Mouse (Mus musculus): Measurements from ENCODE around the gene Cnot8.
"Not testable (repeated sequence)": the region's sequence is repeated elsewhere in the genome, so short reads cannot be mapped to it uniquely, and the experiment has no call there.

The Cnot8 gene

DNA sequence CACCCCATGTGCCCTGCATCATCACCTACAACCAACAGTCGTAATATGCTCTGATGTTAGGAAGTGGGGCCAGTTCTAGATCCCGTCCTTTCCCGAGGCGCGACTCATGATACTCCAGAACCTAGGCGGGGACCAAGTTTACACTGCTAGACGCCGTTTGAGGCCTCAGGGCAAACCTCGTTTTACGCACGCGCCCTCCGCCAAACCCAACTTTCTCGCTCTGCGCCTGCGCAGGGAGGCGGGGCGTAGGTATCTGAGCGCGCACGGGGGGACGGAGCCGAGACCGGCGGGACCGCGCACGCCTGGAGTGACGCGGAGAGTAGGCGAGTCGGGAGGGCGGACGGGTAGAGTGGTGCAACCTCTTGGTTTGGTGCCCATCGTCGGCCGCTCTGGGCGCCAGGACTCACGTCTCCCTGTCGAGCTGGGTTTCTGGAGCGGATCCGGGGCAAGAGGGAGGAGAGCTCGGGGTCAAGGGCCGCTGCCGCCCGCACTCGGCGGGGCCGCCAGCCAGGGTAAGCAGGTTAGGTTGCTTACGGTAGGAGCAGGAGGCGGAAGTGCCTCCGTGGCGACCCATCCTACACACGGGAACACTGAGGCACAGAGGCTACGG is at the start of gene Cnot8:
Gene Cnot8, plus strand, starts transcription at position 457 of the 610 bp plus-strand sequence.
- peak; percentile 98 for DNase-seq

DNA sequence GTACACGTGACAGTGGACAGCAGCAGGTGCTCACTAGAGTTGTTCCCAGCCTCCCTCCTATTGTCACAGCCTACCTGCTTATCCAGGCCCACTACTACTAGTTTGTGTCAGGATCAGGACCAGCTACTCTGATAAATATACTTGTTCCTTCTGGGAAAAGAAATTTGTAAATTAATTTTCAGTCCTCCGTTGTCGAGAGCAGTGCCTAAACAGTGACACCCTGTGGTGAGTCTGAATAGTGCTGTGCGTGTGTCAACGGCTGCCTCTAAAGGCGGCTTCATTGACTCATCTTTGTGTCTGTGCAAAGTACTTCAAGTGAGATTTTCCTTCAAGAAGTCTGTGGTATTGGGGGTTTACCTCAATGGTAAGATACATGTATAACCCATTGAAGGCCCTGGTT is 46.5 kb upstream of the Cnot8 start:
- peak; percentile 44 for DNase-seq

DNA sequence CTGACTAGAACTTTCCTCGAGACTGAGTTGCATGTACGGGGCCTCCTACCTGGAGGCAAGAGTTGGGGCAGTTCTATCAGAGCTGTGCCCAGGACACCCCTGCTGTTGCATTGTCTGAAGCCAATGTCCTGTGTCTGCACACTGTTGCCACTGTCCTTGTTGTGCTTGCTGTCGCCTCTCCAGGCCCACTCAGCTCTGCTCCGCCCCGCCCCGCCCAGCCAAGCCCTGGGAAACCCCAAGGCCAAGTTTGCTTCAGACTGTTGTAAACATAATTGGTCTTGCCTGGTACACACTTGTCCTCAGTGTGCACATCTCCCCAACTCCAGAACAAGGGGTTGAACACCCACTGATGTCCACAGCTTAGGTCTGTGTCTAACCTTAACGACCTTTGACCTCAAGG is 44.2 kb upstream of the Cnot8 start:
- DNase-seq = peak; percentile 38

DNA sequence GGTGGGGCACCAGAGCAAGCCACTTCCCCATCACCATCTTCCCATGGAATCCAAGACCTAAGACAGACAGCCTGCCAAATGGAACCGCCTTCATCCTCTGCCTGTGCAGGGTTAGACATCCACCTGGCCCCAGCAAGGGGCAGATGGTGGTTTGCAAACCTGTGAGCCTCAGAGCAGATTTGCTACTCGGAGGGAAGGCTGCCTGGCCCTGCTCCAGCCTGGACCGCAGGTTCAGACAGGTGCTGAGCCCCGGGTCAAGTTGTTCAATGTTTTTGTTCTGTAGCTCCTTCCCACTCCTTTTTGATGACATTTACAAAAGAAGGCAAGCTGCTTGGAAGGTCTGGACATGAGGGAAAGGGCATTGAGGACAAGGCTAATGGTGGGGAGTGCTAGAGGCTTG is 42.7 kb upstream of the Cnot8 start:
- DNase-seq = not testable (repeated sequence)

DNA sequence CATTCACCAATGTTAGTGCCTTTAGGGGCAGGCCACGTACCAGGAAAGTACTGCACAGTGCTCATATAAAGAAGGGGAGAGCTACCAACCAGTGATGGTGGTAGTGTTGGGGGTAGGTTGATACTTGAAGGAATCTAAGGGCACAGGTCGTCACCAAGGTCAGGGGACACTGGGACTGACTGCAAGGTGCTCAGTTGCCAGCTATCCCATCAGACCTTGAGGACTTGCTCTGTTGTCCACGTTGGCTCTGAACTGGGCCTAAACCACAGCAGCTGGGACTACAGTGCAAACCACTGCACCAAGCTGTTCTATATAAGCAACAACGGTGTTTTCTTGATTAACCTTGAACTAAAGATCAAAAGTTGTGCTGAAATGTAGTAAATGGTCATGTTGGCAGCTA is 41.4 kb upstream of the Cnot8 start:
- DNase-seq = no peak

DNA sequence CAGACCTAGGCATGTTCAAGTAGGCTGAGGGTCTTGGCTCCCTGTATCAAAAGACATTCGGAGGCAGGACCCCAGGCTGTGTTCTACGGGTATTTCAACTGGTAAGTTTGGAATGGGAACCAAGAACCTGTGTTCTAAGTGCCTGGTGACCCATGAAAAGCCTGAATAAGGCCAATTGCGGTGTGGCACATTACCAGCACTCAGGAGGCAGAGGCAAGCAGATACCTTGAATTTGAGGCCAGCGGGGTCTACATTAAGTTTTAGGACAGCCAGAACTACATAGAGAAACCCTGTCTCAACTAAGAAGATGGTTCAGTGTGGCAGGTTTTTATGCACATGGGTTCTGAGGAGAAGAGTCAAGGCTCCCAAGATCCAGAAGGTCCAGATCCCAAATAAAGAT is 38.9 kb upstream of the Cnot8 start:
- DNase-seq = no peak

DNA sequence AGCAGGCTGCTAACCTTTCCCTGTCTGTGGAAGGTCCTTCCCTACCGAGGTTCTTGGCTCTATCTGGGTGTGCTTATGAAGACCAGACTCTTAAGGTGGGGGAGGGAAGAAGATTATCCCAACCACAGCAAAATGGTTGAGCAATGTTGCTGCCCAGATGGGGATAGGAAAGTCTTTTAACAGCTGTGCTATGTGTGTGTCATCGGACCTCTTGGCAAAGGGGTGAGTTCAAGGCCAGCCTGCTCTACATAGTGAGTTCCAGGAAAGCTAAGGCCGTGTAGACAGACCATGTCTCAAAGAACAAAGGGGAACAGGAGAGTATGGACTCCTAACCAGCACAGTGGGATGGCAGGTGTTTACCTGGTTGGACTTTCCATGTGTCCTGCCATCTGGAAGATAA is 31.0 kb upstream of the Cnot8 start:
- no peak for DNase-seq

DNA sequence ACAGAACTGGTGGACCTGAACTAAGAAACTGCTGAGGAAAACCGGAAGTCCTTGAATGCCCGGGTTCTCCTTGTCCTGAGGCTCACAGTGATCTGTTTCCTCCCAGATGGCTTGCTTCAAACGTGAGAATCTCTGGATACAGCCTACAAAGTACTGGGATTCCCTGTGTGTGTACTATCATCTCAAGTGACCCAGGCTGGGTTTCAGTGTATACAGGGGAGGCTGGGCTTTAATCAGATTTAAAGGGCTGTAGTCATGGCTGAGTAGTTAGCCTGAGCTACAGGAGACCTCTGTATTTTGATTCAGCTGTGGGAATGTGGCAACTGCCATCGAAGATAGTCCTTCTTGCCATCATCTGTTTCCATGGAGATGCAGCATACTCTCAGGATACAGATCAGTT is 26.7 kb upstream of the Cnot8 start:
- no peak for DNase-seq

DNA sequence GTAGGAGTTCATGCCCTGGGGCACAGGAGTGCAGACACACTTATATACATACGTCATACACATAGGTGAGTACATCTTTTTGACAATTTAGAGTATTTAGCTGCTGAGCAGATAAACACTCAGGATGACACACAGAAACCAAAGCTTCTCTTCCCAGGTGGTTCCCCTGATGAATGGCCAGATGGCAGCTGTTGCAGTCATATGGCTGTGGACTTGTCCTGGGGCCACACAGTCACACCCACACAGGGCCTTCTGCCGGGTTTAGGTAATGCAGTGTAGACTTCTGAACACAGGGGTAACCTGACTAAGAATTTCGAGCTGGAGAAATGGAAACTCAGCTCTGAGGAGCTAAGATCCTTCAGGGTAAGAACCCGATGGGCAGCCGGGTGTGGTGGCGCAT is 22.2 kb upstream of the Cnot8 start:
- DNase-seq = no peak

DNA sequence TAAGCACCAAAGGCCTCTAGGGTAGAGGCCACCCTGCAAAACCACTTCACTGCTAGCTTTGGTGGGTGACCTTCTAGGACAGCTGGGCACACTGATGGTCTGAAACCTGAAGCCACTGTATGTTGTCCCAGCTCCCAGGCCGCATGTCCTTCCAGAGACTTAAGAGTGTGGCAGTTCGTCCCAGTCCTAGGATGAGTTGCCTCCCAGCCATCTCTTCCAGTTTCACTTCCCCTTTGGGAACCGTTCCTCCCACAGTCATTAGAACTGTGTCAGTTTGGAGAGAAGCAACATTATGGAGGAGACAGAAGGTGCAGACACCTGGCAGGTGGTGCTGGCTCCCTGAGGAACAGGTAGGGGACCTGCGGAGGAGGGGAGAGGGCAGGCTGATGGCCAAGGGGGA is 11.4 kb upstream of the Cnot8 start:
- no peak for DNase-seq

DNA sequence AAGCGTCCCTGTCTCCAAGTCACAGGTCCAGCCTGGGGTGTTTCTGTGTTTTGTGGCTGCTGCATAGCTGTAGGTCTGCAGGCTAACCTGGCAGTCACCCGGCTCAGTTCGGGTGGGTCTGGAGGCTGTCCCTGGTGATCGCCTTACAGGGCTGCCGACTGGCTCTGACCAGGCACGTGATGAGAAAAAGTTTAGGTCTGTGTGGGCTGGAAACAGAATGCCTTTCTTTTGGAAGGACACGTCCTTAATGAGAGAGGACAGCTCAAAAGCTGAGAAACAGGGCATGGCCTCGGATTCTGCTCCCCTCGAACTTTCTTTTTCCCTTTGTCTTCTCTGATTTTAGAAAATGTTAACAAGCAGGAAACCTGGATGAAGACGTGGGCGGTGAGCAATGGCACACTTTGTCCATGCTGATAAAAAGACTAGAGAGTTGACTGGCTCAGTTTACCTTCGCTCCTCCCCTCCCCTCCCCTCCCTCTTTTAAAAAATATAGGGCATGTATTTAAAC is 10.9 kb upstream of the Cnot8 start, which contains the start of gene Gm12248:
Gene Gm12248, minus strand, starts transcription at position 114 of the 508 bp plus-strand sequence.
- peak; percentile 23 for DNase-seq

DNA sequence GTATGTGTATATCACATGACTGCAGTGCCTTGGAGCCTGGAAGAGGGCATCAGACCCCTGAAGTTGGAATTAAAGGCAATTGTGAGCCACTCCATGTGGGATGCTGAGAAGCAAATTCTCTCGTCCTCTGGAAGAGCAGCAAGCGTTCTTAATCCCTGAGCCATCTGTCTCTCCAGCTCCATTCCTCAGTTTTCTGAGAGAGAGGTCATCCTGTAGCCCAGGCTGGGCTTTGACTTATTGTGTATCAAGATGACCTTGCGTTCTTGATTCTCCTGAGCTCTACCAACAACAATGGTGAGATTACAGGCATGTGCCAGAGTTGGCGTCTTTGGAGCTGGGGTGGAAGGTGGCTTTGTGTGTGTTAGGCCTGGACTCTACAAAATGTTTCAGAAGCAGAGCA is 9.2 kb upstream of the Cnot8 start:
- DNase-seq = no peak

DNA sequence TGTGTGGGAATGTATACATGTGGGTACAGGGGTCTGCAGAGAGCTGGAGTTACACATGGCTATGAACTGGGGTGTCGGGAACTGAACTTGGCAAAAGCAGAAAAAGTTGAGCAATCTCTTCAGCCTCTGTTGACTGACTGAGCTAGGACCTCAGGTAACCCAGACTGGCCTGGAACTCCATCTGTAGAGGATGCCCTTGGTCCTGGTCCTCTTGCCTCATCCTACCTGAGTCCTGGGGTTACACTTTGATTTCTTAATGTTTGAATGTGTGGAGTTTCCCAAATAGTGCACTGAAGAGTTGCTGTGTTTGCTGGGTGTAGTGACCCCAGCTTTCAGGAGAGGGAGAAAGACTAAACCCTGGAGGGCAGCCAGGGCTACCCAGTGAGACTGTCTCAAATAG is 8.4 kb upstream of the Cnot8 start:
- no peak for DNase-seq

DNA sequence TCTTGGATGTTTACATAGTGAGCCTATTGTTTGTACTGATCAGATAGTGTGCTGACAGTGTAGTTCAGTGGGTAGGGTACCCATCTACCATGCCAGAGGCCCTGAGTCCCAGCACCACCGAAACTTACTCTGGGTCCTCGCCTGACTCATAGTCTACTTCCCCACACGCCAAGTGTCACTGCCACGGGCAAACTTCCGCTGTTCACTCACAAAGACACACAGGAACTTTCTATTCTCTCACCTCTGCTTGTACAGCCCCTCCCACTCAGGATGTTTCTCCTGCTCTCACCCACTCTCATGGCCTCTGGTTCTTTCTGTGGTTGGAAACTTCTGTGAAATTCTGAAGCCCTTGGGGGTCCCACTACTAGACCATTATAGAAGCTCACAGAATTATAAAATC is 7.8 kb upstream of the Cnot8 start:
- no peak for DNase-seq

DNA sequence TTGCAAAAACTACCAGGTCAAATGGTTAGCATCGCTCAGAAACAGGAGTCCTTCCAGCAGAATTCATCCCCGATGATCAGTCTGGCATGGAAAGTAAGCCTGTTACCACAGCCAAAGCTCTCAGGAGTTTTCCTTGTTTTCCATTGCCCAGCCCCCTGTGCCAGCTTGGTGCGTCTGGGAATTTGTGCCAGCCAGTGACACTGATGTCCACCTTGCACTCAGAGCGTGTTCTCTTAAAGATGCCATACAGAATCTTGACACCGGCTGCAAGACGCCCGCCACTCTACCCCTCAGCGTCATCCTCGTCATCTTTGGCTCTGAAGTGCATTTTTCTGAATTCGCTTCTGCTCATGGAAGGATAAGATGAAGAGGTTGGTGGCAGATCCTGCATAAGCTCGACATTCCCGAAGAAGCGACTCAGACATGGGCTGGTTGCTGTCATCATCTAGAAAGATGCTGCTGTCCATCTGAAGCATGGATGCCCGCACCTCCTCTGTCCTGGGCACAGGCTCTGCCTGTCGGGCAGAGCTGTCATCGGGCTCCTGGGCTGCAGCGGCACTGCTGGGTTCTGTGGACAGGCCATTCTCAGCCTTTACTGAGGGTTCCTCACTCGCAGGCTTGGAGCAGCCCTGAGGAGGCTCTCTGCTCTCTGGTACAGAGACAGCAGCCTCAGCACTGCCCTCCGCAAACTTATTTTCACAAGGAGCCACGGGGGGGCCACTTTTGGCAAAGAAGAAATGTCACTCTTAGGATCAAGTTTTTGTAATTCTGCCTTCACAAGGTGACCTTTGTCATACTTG is 6.9 kb upstream of the Cnot8 start:
- no peak for DNase-seq

DNA sequence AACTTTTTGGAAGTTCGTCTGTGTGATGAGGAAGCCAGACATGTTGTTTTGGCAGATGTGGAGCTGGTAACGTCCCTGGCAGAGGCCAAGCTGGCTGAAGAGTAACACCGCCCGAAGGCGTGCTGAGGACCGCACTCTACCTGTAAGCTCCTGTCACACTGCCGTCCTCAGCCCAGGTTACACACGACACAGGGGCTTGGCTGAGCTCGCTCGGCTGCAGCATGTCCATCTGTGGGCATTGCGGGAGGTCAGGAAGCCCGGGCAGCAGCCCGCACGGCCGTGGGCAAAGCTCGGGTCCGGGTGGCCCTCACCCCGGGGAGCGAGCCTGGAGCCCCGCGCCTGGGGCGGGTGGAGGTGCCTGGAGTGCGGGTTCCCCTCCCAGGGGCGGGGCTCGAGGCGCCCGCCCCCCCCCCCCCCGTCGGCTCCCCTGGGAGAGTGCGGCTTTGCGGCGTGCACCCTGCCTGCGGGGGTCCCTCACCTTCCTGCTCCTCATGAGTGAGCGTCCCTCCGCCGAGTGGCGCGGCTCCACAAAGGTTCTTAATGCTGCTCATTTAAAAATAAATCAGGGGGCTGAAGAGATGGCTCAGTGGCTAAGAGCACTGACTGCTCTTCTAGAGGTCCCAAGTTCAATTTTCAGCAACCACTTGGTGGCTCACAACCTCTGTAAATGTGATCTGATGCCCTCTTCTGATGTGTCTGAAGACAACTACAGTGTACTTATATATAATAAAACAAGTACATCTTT is 6.2 kb upstream of the Cnot8 start:
- DNase-seq = no peak

DNA sequence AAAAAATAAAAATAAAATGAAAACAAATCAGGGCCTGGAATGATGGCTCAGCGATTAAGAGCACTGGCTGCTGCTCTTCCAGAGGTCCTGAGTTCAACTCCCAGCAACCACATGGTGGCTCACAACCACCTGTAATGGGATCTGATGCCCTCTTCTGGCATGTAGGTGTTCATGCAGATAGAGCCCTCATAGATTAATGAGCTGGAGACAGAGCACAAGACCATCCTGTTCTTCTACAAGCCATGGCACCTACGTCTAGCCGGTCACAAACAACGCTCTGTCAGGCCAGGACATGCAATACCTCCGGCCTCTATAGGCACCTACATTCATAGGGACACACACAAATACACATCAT is 5.6 kb upstream of the Cnot8 start:
- DNase-seq = not testable (repeated sequence)

DNA sequence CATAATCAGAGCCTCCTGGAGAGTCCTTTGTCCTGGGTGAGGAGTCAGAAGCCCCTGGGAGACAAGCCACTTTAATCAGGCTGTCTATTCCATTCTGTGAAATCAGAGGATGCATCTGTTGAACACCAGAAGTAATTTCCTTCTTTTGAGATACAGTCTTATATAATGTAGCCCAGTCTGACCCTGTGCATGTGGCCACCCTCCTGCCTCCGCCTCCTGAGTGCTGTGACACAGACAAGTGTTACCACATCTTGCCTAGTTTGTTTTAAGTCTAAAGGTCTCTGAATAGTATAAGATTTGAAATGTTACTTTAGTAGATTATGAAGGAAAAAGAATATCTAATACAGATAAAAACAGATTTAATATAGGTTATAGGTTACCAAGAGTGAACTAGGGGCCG is 3.9 kb upstream of the Cnot8 start:
- DNase-seq = no peak

DNA sequence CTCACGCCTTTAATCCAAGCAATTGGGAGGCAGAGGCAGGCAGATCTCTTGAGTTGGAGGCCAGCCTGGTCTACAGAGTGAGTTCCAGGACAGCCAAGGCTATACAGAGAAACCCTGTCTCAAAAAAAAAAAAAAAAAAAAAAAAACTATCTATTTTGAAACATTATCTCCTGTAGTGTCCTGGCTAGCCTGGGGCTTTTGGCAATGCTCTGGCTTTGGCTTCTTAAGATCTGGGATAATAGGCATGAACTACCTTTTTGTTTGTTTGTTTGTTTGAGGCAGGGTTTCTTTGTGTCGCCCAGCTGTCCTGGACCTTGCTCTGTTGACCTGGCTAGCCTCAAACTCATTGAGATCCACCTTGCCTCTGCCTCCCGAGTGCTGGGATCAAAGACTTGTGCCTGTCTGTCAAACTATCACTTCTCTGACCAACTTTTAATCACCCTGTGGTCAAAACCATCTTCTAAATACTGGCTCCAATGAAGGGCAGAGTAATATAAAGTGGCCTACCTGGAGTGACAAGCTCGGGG is 2.7 kb upstream of the Cnot8 start:
- no peak for DNase-seq

DNA sequence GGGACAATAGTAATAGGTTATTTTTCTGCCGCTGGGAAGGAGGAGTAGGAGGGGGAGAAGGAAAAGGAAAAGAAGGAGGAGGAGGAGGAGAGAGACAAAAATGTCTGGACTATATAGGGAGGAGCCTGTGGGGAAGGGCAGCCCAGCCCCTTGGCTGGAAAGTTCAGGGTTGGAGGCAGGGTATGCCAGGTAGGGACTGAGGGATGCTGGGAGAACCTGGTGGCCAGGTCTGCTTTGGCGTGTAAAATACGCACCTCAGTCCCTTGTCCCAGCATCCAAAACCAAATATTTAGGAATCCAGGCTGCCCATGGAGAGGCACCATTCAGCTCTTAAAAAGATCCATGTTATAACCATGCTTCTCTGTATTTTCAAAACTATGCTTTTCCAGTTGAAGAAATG is 1.8 kb upstream of the Cnot8 start:
- no peak for DNase-seq

DNA sequence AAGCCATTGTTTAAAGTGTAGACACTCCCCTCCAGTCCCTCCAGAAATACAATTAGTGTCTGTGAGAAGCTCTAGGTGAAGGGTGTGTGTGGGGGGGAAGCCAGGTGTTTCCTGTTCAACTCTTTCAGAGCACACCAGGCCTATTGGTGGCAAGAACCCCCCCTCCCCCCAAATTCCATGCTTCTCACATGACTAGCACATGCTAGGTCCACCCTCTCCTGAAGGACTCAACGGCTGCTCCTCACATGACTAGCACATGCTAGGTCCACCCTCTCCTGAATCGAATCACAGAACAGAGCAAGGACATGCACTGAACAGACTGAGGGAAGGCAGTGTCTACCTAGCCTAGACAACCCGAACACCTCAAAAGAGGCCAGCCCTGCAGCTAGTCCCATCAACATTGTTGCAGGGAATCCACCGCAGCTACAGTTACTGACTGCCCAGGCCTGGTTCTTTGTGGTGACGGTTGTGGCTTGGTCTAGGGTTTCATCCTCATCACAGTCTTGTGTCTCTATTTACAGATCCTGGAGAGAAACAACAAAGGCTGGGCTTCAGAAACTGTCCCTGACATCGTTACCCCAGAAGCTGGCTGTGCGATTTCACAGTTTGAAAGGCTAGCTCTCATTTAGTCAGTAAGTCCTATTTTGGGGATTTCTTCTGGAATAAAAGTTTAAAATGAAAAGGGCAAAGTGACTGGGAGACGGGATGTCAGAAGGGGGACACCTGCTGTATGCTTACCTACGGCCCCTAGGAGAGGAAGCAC is 1.2 kb upstream of the Cnot8 start:
- DNase-seq = no peak

DNA sequence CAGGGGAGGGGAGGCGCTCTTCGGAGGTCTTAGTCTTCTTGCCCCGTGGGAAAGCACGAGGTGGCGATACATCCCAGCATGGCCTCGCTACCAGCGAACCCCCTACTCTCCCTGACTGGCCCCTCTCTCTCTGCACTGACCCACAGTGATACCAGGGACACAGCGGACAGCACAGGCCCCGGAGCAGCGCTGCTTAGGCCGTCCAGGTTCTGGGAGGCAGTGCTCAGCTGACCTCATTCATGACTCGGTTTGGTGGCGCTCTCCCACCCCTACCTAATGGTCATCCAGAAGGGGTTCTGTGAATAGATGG is 654 bp upstream of the Cnot8 start:
- no peak for DNase-seq

DNA sequence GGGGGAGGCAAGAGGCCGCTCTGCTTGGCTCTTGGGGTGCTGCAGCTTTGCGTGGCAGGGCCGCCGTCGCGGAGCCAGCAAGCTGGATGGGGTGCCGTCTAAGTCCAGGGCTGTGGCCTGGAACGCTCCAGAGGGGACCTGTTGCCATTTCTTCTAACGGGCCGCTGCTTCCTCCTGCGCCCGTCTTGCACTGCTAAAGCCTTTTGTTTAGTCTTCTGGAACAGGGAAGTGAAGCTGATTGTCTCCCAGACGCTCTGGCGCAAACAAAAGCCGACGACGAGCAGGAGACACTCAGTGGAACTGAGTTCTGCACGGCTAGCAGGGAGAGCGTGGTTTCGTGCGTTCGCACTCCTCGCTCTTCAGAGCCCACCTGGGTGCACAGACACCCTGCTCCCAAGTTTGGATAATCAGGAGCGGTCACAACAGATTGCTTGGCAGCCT is 418 bp downstream of the Cnot8 start:
- no peak for DNase-seq
